Mouse (Mus musculus) large intestine, adult 2 months (tissue): Measurements from ENCODE around the gene Cep89. TPM values are rescaled to one million over a fixed set of nuclear protein-coding genes. Genes with fewer than 3 reads are reported as not detected.

Experiments used
- DNase-seq: peaks from one replicate; pipeline ENCODE4 v3.0.0-alpha.2; 2012; ENCODE audit warnings: low read depth, low spot score
- WGBS: fragments of 180-500 bp; shearing (Covaris S2); methylation state at CpG from one replicate; pipeline ENCODE4 v1.1.7; 2018; 5-methylcytosine and 5-hydroxymethylcytosine counted together
- polyA plus RNA-seq: library from polyadenylated mRNA; depleted of rRNA; stranded (reverse); fragments of >200 nt; gene quantifications from 2 replicates; pipeline ENCODE4 v1.2.3, GENCODE M21; 2012; rRNA removed

Gene Cep89
- polyA plus RNA-seq: 14.6 and 18.0 TPM in 2 replicates

GRCm38 (mm10) chr7:35396542-35397168, at the start of gene Cep89, which contains the start of gene Faap24:
Cep89 (plus strand) TSS chr7:35397035.
Faap24 (minus strand) TSS chr7:35396836.
- WGBS: 1% methylated on average over 28 of the region's 28 CpGs
- DNase-seq: peak; percentile 96

GRCm38 (mm10) chr7:35347918-35348700, 48.7 kb upstream of the Cep89 start:
- WGBS: 27% methylated on average over 17 of the region's 18 CpGs
- DNase-seq: no peak

- 53% methylated on average over 4 of the region's 4 CpGs for WGBS
- DNase-seq: no peak
Observed at GRCm38 (mm10) chr7:35349022-35349421, 47.8 kb upstream of the Cep89 start.

- WGBS: 41% methylated on average over 8 of the region's 8 CpGs
- DNase-seq: no peak
Observed at GRCm38 (mm10) chr7:35349886-35350684, 46.8 kb upstream of the Cep89 start.

- no peak for DNase-seq
- 73% methylated on average over 3 of the region's 3 CpGs for WGBS
Observed at GRCm38 (mm10) chr7:35351155-35351554, 45.7 kb upstream of the Cep89 start.

- WGBS: 93% methylated on average over 15 of the region's 15 CpGs
- no peak for DNase-seq
Observed at GRCm38 (mm10) chr7:35353306-35353705, 43.5 kb upstream of the Cep89 start.

- DNase-seq: no peak
- WGBS: 17% methylated on average over 5 of the region's 5 CpGs
Observed at GRCm38 (mm10) chr7:35355303-35355872, 41.4 kb upstream of the Cep89 start.

- no peak for DNase-seq
- 86% methylated on average over 12 of the region's 12 CpGs for WGBS
Observed at GRCm38 (mm10) chr7:35357621-35358020, 39.2 kb upstream of the Cep89 start.

GRCm38 (mm10) chr7:35362253-35362652, 34.6 kb upstream of the Cep89 start:
- no peak for DNase-seq
- WGBS: 77% methylated on average over 5 of the region's 5 CpGs

GRCm38 (mm10) chr7:35362868-35363267, 34.0 kb upstream of the Cep89 start:
- DNase-seq: no peak
- 73% methylated on average over 5 of the region's 5 CpGs for WGBS

GRCm38 (mm10) chr7:35365161-35365910, 31.5 kb upstream of the Cep89 start:
- no peak for DNase-seq
- 43% methylated on average over 12 of the region's 12 CpGs for WGBS

- no peak for DNase-seq
- WGBS: 31% methylated on average over 14 of the region's 14 CpGs
Observed at GRCm38 (mm10) chr7:35371096-35371495, 25.7 kb upstream of the Cep89 start.

GRCm38 (mm10) chr7:35372483-35373017, 24.3 kb upstream of the Cep89 start:
- WGBS: 36% methylated on average over 14 of the region's 14 CpGs
- DNase-seq: peak; percentile 70

- peak; percentile 54 for DNase-seq
- 24% methylated on average over 16 of the region's 16 CpGs for WGBS
Observed at GRCm38 (mm10) chr7:35373146-35373989, 23.5 kb upstream of the Cep89 start.

- WGBS: 61% methylated on average over 7 of the region's 7 CpGs
Observed at GRCm38 (mm10) chr7:35374265-35374664, 22.6 kb upstream of the Cep89 start.

GRCm38 (mm10) chr7:35376623-35377022, 20.2 kb upstream of the Cep89 start:
- no peak for DNase-seq
- WGBS: 82% methylated on average over 9 of the region's 9 CpGs

More at GRCm38 (mm10) chr7:35374265-35374664, 22.6 kb upstream of the Cep89 start:
- no peak for DNase-seq

- 23% methylated on average over 16 of the region's 16 CpGs for WGBS
Observed at GRCm38 (mm10) chr7:35379492-35380119, 17.2 kb upstream of the Cep89 start.

GRCm38 (mm10) chr7:35380351-35380750, 16.5 kb upstream of the Cep89 start:
- 77% methylated on average over 8 of the region's 8 CpGs for WGBS

More at GRCm38 (mm10) chr7:35379492-35380119, 17.2 kb upstream of the Cep89 start:
- no peak for DNase-seq

More at GRCm38 (mm10) chr7:35380351-35380750, 16.5 kb upstream of the Cep89 start:
- no peak for DNase-seq
